Mouse (Mus musculus): Measurements from ENCODE around the gene 2510039O18Rik.

DNA sequence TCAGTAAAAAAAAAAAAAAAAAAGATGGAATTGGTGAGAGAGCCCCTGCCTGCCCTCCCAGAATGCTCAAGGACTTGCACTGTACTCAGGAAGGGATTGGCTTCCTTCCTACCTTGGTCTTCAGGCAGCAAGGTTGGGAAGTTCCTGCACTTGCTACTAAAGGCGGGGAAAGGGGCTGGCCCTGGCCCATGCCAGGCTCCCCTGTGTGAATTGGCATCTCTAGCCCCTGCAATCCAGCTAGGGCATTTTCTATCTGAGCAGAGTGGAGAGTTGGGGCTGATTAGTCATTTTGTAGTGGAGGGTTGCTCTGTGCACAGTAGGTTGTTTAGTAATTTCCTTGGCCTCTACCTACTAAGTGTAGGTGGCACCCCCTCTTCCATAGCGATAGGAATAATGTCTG is 28.1 kb downstream of the 2510039O18Rik start:
- no peak for TF ChIP-seq MAZ (IDR thresholded peaks at IDR 0.05; ENCODE audit: low read depth, low read length)
- TF ChIP-seq CTCF (IDR thresholded peaks at IDR 0.05 in 2 of 3, conservative IDR thresholded peaks at IDR 0.05 in 1 of 3; ENCODE audit: control insufficient read depth in 1 of 3, insufficient read depth in 1 of 3, low read depth in 2 of 3, low read length in 3 of 3, poor library complexity in 1 of 3, severe bottlenecking in 1 of 3), result no peak
- TF ChIP-seq MXI1 (IDR thresholded peaks at IDR 0.05; ENCODE audit: low read depth, low read length), result no peak
- TF ChIP-seq POLR2A (IDR thresholded peaks at IDR 0.05; ENCODE audit: control insufficient read depth in 1 of 2, insufficient read depth in 1 of 2, low read depth in 1 of 2, low read length in 2 of 2, poor library complexity in 1 of 2), result no peak
- no peak for TF ChIP-seq RCOR1 (IDR thresholded peaks at IDR 0.05; ENCODE audit: low read depth, low read length)
- TF ChIP-seq EP300 (IDR thresholded peaks at IDR 0.05; ENCODE audit: low read depth in 1 of 2, low read length in 2 of 2), result no peak
- TF ChIP-seq NRF1 (IDR thresholded peaks at IDR 0.05; ENCODE audit: insufficient read depth, low read depth, low read length, poor library complexity, severe bottlenecking), result no peak
- no peak for TF ChIP-seq NELFE (IDR thresholded peaks at IDR 0.05; ENCODE audit: low read depth, low read length)
- no peak for TF ChIP-seq HCFC1 (IDR thresholded peaks at IDR 0.05; ENCODE audit: low read depth, low read length)
